Mouse (Mus musculus) hindbrain, embryonic 11.5 days (tissue): ENCODE data around the gene Faf2. TPM values are rescaled to one million over a fixed set of nuclear protein-coding genes. Genes with fewer than 3 reads are reported as not detected.
A peak's percentile ranks its signal among the peaks of the same experiment; 100 is the strongest.

Experiments used
- ATAC-seq: fragments of 200-750 bp; cut with Nextera tagmentation; 2 replicates; pipeline ENCODE4 v1.8.0; 2017; ENCODE audit warnings: mild to moderate bottlenecking, moderate TSS enrichment, moderate library complexity; ENCODE audit not compliant: low FRiP score
- DNase-seq: peaks from one replicate; pipeline ENCODE4 v3.0.0-alpha.2; 2015; ENCODE audit warnings: low spot score
- H3K27ac ChIP-seq: fragments of 300-500 bp; sonication (generic); 2 replicates; pipeline ENCODE4 v1.5.1; 2014; ENCODE audit warnings: mild to moderate bottlenecking, low read depth, low read length
- H3K27me3 ChIP-seq: fragments of 300-500 bp; sonication (generic); 2 replicates; pipeline ENCODE4 v1.6.1; 2014; ENCODE audit warnings: mild to moderate bottlenecking, low read length, moderate library complexity, mixed read lengths; ENCODE audit not compliant: control insufficient read depth, insufficient read depth
- H3K36me3 ChIP-seq: fragments of 300-500 bp; sonication (generic); 2 replicates; pipeline ENCODE4 v1.6.1; 2014; ENCODE audit warnings: mild to moderate bottlenecking, low read length, moderate library complexity, mixed read lengths; ENCODE audit not compliant: control insufficient read depth, insufficient read depth
- H3K4me1 ChIP-seq: fragments of 300-500 bp; sonication (generic); replicated peaks from 2 replicates; pipeline ENCODE4 v1.6.1; 2014; ENCODE audit warnings: low read length, mixed read lengths; ENCODE audit not compliant: control insufficient read depth, insufficient read depth
- H3K4me2 ChIP-seq: fragments of 300-500 bp; sonication (generic); replicated peaks from 2 replicates; pipeline ENCODE4 v1.6.1; 2014; ENCODE audit warnings: mild to moderate bottlenecking, low read depth, low read length
- H3K4me3 ChIP-seq: fragments of 300-500 bp; sonication (generic); 2 replicates; pipeline ENCODE4 v1.5.1; 2014; ENCODE audit warnings: low read depth, low read length
- H3K9ac ChIP-seq: fragments of 300-500 bp; sonication (generic); 2 replicates; pipeline ENCODE4 v1.6.1; 2014; ENCODE audit warnings: low read depth, low read length
- H3K9me3 ChIP-seq: fragments of 300-500 bp; sonication (generic); 2 replicates; pipeline ENCODE4 v1.6.1; 2016; ENCODE audit warnings: low read length; ENCODE audit not compliant: control insufficient read depth
- WGBS: fragments of 180-500 bp; shearing (Covaris S2); extraction: QIAGEN DNeasy Blood & Tissue Kit; methylation state at CpG from one replicate; pipeline ENCODE4 v1.1.7; 2014; 5-methylcytosine and 5-hydroxymethylcytosine counted together
- polyA plus RNA-seq: library from polyadenylated mRNA; unstranded; fragments of >200 nt; fragmentation: Nextera tagmentation; extraction: Ambion mirVana; gene quantifications from 2 replicates; pipeline ENCODE4 v1.2.1, GENCODE M21; 2014

The Faf2 gene
- polyA plus RNA-seq, 1 experiment from 2014 or later: 116 TPM

DNA sequence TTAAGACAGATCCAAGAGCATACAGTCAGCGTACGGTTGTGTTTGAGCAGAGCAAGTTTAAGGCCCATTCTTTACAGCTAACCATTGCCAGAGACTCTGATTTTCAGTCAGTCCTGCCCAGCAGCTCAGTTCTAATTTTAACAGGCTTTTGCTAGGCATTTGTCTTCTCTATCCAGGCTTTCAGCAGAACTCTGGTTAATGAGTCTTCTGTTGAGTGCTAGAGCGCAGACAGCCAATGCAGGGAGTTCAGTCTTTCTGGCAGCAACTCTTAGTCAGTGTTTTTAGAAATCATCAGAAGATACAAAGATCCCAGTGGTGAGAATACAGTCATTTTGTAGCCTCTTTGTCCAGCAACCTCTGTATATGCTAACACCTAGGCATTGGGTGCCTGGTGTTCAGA lies 28.9 kb downstream of the Faf2 start:
- no peaks in the 10 kb centered on the region for H3K27me3 ChIP-seq
- no peak overlapping the region for H3K9ac ChIP-seq
- H3K27ac ChIP-seq: no peak overlapping the region
- DNase-seq (no peak), ATAC-seq (no peak)
- H3K4me1 ChIP-seq: no peaks in the 10 kb centered on the region
- H3K4me3 ChIP-seq: no peak overlapping the region
- H3K9me3 ChIP-seq: no peaks in the 10 kb centered on the region
- H3K4me2 ChIP-seq: no peak overlapping the region
- 95% methylated on average over 3 of the region's 3 CpGs for WGBS
- H3K36me3 ChIP-seq: peaks cover 18% of the 10 kb centered on the region; the same call in 1 of the 2 replicates

GRCm38 (mm10) chr13:54660877-54661276 lies 39.3 kb downstream of the Faf2 start:
- Histone ChIP-seq H3K4me2 (no peak overlapping the region), H3K27me3 (no peaks in the 10 kb centered on the region), H3K36me3 (peaks cover 15% of the 10 kb centered on the region), H3K9me3 (no peaks in the 10 kb centered on the region), H3K4me1 (no peaks in the 10 kb centered on the region), H3K27ac (no peak overlapping the region), H3K4me3 (no peak overlapping the region), H3K9ac (no peak overlapping the region)
- DNase-seq: no peak
- no peak for ATAC-seq
- 60% methylated on average over 5 of the region's 5 CpGs for WGBS

DNA sequence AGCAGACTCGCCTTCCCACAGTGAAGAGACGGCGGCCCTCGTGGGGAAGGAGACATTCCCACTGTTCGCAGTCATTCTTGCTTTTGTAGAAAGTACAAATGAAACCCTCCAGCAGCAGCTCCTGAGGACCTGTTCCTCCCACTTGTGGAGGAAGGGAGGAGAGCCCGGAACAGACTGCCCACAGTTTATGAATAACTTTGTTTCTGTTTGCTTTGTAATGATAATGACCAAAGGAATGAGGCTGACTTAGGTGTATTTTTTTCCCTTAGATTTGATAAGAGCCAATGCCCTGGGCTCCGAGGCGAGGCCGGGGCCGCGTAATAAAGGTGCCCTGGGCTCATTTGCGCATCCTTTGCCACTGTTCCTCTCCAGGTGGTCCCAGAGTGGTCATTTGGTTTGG lies 39.8 kb downstream of the Faf2 start:
- H3K27me3 ChIP-seq: no peaks in the 10 kb centered on the region
- 85% methylated on average over 12 of the region's 12 CpGs for WGBS
- H3K36me3 ChIP-seq: peaks cover 13% of the 10 kb centered on the region
- H3K9me3 ChIP-seq: no peaks in the 10 kb centered on the region
- no peak overlapping the region for H3K27ac ChIP-seq
- ATAC-seq: no peak
- H3K4me3 ChIP-seq: no peak overlapping the region
- DNase-seq: no peak
- H3K4me1 ChIP-seq: no peaks in the 10 kb centered on the region
- no peak overlapping the region for H3K9ac ChIP-seq
- H3K4me2 ChIP-seq: no peak overlapping the region

DNA sequence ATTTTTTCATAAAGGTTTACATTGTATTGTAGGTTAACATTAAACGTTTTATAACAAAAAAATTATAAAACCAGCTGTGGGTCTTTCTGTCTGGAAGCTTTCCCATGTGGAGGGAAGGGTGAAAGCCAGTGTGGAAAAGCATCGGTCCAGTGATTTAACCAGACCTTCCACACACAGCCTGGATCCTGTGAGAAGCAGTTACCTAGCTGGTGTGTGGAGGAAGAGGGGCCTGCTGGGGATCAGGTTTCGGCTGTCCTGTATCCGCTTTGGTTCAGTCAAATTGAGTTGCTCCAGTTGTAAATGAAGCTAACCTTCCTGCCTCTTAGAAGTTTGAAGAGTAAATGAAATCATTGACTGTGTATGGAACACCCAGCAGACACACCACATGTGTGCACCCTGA lies 42.4 kb downstream of the Faf2 start:
- H3K4me3 ChIP-seq: no peak overlapping the region
- H3K9me3 ChIP-seq: no peaks in the 10 kb centered on the region
- H3K4me1 ChIP-seq: no peaks in the 10 kb centered on the region
- no peak for ATAC-seq
- DNase-seq: no peak
- H3K36me3 ChIP-seq: peaks cover 9% of the 10 kb centered on the region
- H3K27ac ChIP-seq: no peak overlapping the region
- H3K27me3 ChIP-seq: no peaks in the 10 kb centered on the region
- 85% methylated on average over 4 of the region's 4 CpGs for WGBS
- H3K9ac ChIP-seq: no peak overlapping the region
- H3K4me2 ChIP-seq: no peak overlapping the region

DNA sequence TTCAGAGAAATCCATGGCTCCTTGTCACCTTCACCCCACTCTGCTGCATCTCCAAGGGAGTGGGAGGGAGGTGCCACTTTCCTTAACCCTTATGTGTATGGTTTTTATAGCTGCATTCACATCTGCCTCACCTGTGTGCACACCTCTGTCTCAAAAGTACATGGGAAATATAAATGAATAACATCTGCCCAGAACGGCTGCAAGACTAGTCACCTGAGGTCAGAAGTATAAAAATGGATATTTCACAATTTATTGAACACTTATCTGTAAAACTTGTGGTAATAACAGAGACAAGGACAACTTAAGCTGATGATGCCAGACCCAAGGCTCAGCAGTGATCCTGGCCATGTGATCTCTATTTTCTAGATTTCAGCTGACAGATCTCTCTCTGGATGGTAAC lies 42.9 kb downstream of the Faf2 start:
- no peak overlapping the region for H3K27ac ChIP-seq
- H3K36me3 ChIP-seq: peaks cover 9% of the 10 kb centered on the region
- H3K9ac ChIP-seq: no peak overlapping the region
- DNase-seq (no peak), ATAC-seq (no peak)
- H3K4me1 ChIP-seq: no peaks in the 10 kb centered on the region
- H3K4me2 ChIP-seq: no peak overlapping the region
- H3K27me3 ChIP-seq: no peaks in the 10 kb centered on the region
- H3K9me3 ChIP-seq: no peaks in the 10 kb centered on the region
- no peak overlapping the region for H3K4me3 ChIP-seq
- 88% methylated on average over 1 of the region's 1 CpGs for WGBS

DNA sequence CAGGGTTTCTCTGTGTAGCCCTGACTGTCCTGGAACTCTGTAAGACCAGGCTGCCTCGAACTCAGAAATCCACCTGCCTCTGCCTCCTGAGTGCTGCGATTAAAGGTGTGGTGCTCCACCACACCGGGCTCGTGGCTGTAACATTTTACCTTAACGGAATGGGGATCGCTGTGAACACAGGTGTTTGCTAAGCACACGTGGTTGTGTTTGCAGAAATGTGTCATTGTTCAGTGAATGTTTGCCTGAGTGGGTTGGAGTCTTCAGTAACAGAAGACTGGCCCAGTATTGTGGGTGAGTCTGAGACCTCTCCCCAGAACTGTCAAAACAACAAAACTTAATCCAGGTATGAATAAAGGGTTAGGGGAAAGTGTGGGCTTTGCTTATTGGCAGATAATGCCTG lies 43.5 kb downstream of the Faf2 start:
- H3K9ac ChIP-seq: no peak overlapping the region
- ATAC-seq (no peak), DNase-seq (no peak)
- WGBS: 94% methylated on average over 7 of the region's 7 CpGs
- no peaks in the 10 kb centered on the region for H3K27me3 ChIP-seq
- no peak overlapping the region for H3K4me3 ChIP-seq
- no peaks in the 10 kb centered on the region for H3K4me1 ChIP-seq
- H3K27ac ChIP-seq: no peak overlapping the region
- peaks cover 9% of the 10 kb centered on the region for H3K36me3 ChIP-seq
- no peaks in the 10 kb centered on the region for H3K9me3 ChIP-seq
- H3K4me2 ChIP-seq: no peak overlapping the region

DNA sequence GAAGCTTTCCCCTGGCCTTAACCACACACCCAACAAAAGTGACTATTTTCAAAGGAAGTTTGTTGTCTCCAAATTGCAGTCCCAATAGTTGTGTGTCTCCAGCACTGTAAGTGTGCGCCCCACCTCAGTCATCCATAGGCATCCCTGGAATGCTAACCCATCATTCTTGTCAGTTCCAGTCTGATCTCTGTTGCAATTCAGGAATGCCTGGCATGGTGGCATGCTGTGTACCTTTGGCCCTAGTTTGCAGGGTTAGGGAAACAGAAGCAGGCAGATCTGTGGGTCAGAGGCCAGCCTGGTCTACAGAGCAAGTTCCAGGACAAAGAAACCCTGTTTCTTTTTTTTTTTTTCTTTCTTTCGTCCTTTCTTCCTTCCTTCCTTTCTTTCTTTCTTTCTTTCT lies 48.9 kb downstream of the Faf2 start:
- no peak for DNase-seq
- Histone ChIP-seq H3K9ac (no peak overlapping the region), H3K4me2 (no peak overlapping the region), H3K27me3 (no peaks in the 10 kb centered on the region), H3K27ac (no peak overlapping the region), H3K36me3 (0 out of 2 replicates have a peak, but pooled peaks cover 3% of the 10 kb centered on the region), H3K4me3 (no peak overlapping the region), H3K9me3 (no peaks in the 10 kb centered on the region), H3K4me1 (no peaks in the 10 kb centered on the region)
- 74% methylated on average over 2 of the region's 2 CpGs for WGBS
- no peak for ATAC-seq

GRCm38 (mm10) chr13:54675895-54676590 lies 54.5 kb downstream of the Faf2 start:
- ATAC-seq: no peak
- no peak overlapping the region for H3K9ac ChIP-seq
- no peak overlapping the region for H3K4me3 ChIP-seq
- 0 out of 2 replicates have a peak overlapping the region, but pooled peaks have one; percentile 1 for H3K27ac ChIP-seq
- WGBS: 65% methylated on average over 11 of the region's 11 CpGs
- no peaks in the 10 kb centered on the region for H3K9me3 ChIP-seq
- H3K27me3 ChIP-seq: no peaks in the 10 kb centered on the region
- H3K4me1 ChIP-seq: no peaks in the 10 kb centered on the region
- DNase-seq: no peak
- H3K36me3 ChIP-seq: peaks cover 5% of the 10 kb centered on the region
- H3K4me2 ChIP-seq: no peak overlapping the region

- Histone ChIP-seq H3K27me3 (no peaks in the 10 kb centered on the region), H3K36me3 (peaks cover 25% of the 10 kb centered on the region), H3K9ac (no peak overlapping the region), H3K4me1 (no peaks in the 10 kb centered on the region), H3K4me2 (no peak overlapping the region), H3K9me3 (no peaks in the 10 kb centered on the region), H3K4me3 (no peak overlapping the region), H3K27ac (no peak overlapping the region)
- ATAC-seq (no peak), DNase-seq (no peak)
- WGBS: 85% methylated on average over 4 of the region's 4 CpGs
Measured at GRCm38 (mm10) chr13:54678263-54678662, 56.7 kb downstream of the Faf2 start.
